Mouse (Mus musculus) heart, postnatal 0 days (tissue): ENCODE results near the gene Cacna1f.

Experiments
- CTCF ChIP-seq: IDR thresholded peaks from 2 replicates; pipeline ENCODE4 v1.5.1; 2016; ENCODE audit warnings: antibody characterized with exemption, control low read depth, low read depth
- EP300 ChIP-seq: IDR thresholded peaks from 2 replicates; pipeline ENCODE4 v1.6.1; 2016; ENCODE audit warnings: antibody characterized with exemption, low read depth

GRCm38 (mm10) chrX:7672739-7673138 is 65.9 kb downstream of the Cacna1f start:
- TF ChIP-seq CTCF (no peak), EP300 (no peak)
